Mouse (Mus musculus): ENCODE measurements around the gene Dip2b. TPM values are rescaled to one million over a fixed set of nuclear protein-coding genes. Genes with fewer than 3 reads are reported as not detected.

Gene Dip2b
- polyA plus RNA-seq, 1 experiment from 2014 or later, result 32.6 TPM

DNA sequence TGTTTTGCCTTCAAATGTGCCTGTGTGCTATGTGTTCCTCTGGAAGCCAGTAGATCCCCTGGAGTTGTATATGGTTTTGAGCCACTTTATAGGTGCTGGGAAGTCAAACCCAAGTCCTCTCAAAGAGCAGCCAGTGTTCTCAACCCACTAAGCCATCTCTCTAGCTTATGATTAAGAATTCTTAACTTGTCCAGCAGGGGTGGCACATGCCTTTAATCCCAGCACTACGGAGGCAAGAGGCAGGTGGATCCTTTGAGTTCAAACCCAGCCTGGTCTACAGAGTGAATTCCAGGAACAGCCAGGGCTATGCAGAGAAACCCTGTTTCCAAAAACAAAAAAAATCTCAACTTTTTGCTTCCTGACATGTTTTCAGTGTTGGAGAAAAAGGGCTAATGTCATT, 192.2 kb downstream of the Dip2b start:
- Histone ChIP-seq H3K4me3 (ENCODE audit: low read depth, low read length) (no peak overlapping the region), H3K9ac (replicated peaks; ENCODE audit: low read depth, low read length) (no peak overlapping the region), H3K4me2 (ENCODE audit: low read depth, low read length) (no peak overlapping the region), H3K9me3 (ENCODE audit: control insufficient read depth, low read length) (no peaks in the 10 kb centered on the region), H3K27me3 (ENCODE audit: control insufficient read depth, insufficient read depth, low read length) (no peaks in the 10 kb centered on the region), H3K27ac (ENCODE audit: low read depth, low read length) (no peak overlapping the region), H3K4me1 (ENCODE audit: control insufficient read depth, insufficient read depth, low read length) (peaks cover 13% of the 10 kb centered on the region), H3K36me3 (ENCODE audit: control insufficient read depth, insufficient read depth, low read length) (0 out of 2 replicates have a peak, but pooled peaks cover 1% of the 10 kb centered on the region)
- WGBS, result 82% methylated on average over 1 of the region's 1 CpGs
- no peak for ATAC-seq (ENCODE audit: low read depth)

DNA sequence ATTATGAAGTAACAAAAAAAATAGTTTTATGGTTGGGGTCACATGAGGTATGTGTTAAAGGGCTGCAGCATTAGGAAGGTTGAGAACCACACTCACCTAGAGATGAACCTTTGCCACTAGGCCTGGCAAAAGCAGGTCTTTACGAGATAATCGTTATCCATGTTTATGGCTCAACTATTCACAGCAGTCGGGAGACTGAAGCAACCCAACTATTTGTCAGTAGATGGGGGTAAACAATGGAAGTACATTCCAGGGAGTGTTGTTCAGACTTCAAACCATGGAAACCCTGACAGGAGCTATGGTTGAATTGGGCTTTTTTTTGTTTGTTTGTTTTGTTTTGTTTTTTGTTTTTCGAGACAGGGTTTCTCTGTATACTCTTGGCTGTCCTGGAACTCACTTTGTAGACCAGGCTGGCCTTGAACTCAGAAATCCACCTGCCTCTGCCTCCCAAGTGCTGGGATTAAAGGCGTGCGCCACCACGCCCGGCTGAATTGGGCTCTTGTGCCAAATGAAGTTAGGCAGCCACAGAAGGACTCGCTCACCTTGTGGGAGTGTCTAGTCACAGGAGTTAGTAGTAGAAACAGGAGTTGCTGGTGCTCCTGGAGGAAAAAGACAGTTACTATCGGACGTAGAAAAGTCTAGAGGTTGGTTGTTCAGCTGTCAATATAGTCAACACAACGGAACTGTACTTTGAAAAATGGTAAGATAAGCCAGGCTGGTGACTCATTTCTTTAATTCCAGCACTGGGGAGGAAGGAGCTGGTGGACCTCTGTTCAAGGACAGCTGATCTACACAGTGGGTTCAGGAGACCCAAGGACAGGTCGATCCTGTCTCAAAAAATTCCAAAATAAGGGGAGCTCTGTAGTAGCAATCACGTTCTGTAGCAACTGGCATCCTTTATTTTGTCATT, 193.4 kb downstream of the Dip2b start:
- H3K9ac ChIP-seq (replicated peaks; ENCODE audit: low read depth, low read length), result no peak overlapping the region
- WGBS, result 76% methylated on average over 14 of the region's 14 CpGs
- no peak overlapping the region for H3K27ac ChIP-seq (ENCODE audit: low read depth, low read length)
- no peak for ATAC-seq (ENCODE audit: low read depth)
- 0 out of 2 replicates have a peak, but pooled peaks cover 6% of the 10 kb centered on the region for H3K36me3 ChIP-seq (ENCODE audit: control insufficient read depth, insufficient read depth, low read length)
- H3K9me3 ChIP-seq (ENCODE audit: control insufficient read depth, low read length), result no peaks in the 10 kb centered on the region
- no peak overlapping the region for H3K4me2 ChIP-seq (ENCODE audit: low read depth, low read length)
- no peaks in the 10 kb centered on the region for H3K27me3 ChIP-seq (ENCODE audit: control insufficient read depth, insufficient read depth, low read length)
- H3K4me1 ChIP-seq (ENCODE audit: control insufficient read depth, insufficient read depth, low read length), result peaks cover 10% of the 10 kb centered on the region
- H3K4me3 ChIP-seq (ENCODE audit: low read depth, low read length), result no peak overlapping the region

DNA sequence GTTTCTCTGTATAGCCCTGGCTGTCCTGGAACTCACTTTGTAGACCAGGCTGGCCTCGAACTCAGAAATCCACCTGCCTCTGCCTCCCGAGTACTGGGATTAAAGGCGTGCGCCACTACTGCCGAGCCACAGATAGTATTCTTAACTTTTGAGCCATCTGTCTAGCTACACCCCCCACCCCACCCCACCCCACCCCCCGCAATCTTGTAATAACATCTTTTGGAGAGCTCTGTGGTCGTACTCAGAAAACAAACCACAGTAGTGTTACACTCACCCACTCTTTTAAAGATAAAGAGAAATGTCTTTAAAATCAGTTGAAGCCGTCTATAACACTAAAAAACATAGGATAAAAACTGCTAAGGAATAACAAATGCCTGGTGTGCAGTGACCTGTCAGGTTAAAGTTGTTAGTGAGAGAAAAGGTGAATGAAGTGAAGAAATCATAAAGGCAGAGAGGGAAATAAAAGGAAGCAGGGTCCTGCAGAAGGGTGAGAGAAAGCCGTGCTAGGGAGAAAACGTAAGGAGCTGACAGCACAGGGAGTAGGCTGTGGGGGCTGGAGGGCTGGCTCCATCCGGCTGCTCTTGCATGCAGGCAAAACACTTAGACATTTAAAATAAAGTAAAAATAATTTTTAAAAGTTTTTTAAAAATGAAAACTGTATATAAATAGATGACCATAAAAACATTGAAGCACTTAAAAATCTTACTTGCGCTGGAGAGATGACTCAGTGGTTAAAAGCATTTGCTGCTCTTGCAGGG, 196.9 kb downstream of the Dip2b start:
- Histone ChIP-seq H3K4me3 (ENCODE audit: low read depth, low read length) (no peak overlapping the region), H3K4me1 (ENCODE audit: control insufficient read depth, insufficient read depth, low read length) (no peaks in the 10 kb centered on the region), H3K36me3 (ENCODE audit: control insufficient read depth, insufficient read depth, low read length) (peaks cover 6% of the 10 kb centered on the region), H3K4me2 (ENCODE audit: low read depth, low read length) (no peak overlapping the region), H3K9me3 (ENCODE audit: control insufficient read depth, low read length) (no peaks in the 10 kb centered on the region), H3K27me3 (ENCODE audit: control insufficient read depth, insufficient read depth, low read length) (no peaks in the 10 kb centered on the region), H3K27ac (ENCODE audit: low read depth, low read length) (no peak overlapping the region), H3K9ac (replicated peaks; ENCODE audit: low read depth, low read length) (no peak overlapping the region)
- 93% methylated on average over 12 of the region's 12 CpGs for WGBS
- no peak for ATAC-seq (ENCODE audit: low read depth)

DNA sequence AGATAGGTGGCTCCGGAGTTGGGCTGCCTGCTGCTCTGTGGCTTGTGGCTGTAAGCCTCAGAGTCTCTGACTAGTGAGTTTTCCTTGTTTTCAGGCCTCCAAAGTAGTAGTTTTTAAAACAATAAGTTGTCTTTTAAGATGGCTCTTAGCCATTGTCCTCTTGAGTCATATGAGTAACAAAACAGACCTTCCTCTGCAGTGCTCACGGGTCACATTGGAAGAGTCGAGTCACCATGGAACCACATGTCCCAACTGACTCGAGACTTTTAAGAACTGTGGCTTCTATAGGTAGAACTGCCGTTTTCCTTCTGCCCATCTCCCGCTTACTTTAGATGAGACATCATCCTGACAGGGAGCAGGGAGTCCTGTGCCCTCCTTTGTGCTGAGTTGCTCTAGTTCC, 198.5 kb downstream of the Dip2b start:
- WGBS, result 93% methylated on average over 6 of the region's 6 CpGs
- Histone ChIP-seq H3K27me3 (ENCODE audit: control insufficient read depth, insufficient read depth, low read length) (no peaks in the 10 kb centered on the region), H3K4me3 (ENCODE audit: low read depth, low read length) (no peak overlapping the region), H3K9ac (replicated peaks; ENCODE audit: low read depth, low read length) (no peak overlapping the region), H3K9me3 (ENCODE audit: control insufficient read depth, low read length) (no peaks in the 10 kb centered on the region), H3K4me1 (ENCODE audit: control insufficient read depth, insufficient read depth, low read length) (no peaks in the 10 kb centered on the region), H3K27ac (ENCODE audit: low read depth, low read length) (no peak overlapping the region), H3K36me3 (ENCODE audit: control insufficient read depth, insufficient read depth, low read length) (peaks cover 6% of the 10 kb centered on the region), H3K4me2 (ENCODE audit: low read depth, low read length) (no peak overlapping the region)
- ATAC-seq (ENCODE audit: low read depth), result no peak

DNA sequence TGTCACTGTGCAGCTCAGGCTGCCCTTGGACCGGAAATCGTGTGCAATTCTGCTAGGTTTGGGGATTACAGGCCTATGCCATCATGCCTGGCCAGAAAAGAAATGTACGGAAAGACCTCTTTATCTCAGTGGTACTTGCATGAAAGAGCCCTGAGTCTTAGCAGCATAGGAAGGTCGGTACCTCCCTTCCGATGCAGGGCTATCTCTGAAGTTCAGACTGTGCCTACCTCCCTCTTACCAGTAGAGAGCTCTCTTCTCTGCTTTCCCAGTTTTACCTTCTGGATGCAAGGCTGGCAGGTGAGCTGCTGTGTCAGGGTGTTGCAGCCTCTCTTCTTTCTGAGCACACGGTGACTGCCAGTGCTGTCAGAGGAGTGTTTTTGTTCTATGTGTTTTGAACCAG, 203.3 kb downstream of the Dip2b start:
- no peaks in the 10 kb centered on the region for H3K4me1 ChIP-seq (ENCODE audit: control insufficient read depth, insufficient read depth, low read length)
- WGBS, result 96% methylated on average over 6 of the region's 6 CpGs
- H3K4me2 ChIP-seq (ENCODE audit: low read depth, low read length), result no peak overlapping the region
- no peaks in the 10 kb centered on the region for H3K9me3 ChIP-seq (ENCODE audit: control insufficient read depth, low read length)
- peaks cover 8% of the 10 kb centered on the region for H3K36me3 ChIP-seq (ENCODE audit: control insufficient read depth, insufficient read depth, low read length)
- H3K9ac ChIP-seq (replicated peaks; ENCODE audit: low read depth, low read length), result no peak overlapping the region
- no peak overlapping the region for H3K27ac ChIP-seq (ENCODE audit: low read depth, low read length)
- H3K4me3 ChIP-seq (ENCODE audit: low read depth, low read length), result no peak overlapping the region
- no peaks in the 10 kb centered on the region for H3K27me3 ChIP-seq (ENCODE audit: control insufficient read depth, insufficient read depth, low read length)
- ATAC-seq (ENCODE audit: low read depth), result no peak

DNA sequence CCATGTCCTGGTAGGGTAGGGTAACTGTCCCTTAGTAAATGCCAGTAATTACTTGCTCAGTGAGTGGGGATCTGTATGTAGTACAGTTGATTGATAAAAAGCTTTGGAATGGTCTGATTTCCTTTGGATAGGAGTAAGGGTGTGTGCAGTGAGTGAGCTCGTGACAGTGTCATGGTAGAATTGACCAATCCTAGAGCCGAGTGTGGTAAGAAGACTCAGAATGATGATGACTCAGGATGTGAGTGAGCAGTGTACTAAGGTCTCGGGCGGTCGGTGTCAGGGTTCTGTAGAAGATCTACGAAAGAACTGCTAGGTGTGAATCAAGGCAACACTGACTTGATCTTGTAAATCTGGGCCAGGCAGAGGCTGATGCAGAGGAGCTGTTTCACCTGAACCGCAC, 207.5 kb downstream of the Dip2b start:
- 98% methylated on average over 7 of the region's 7 CpGs for WGBS
- no peaks in the 10 kb centered on the region for H3K27me3 ChIP-seq (ENCODE audit: control insufficient read depth, insufficient read depth, low read length)
- peaks cover 15% of the 10 kb centered on the region; the same call in 1 of the 2 replicates for H3K36me3 ChIP-seq (ENCODE audit: control insufficient read depth, insufficient read depth, low read length)
- ATAC-seq (ENCODE audit: low read depth), result no peak
- H3K4me1 ChIP-seq (ENCODE audit: control insufficient read depth, insufficient read depth, low read length), result no peaks in the 10 kb centered on the region
- no peaks in the 10 kb centered on the region for H3K9me3 ChIP-seq (ENCODE audit: control insufficient read depth, low read length)
- H3K9ac ChIP-seq (replicated peaks; ENCODE audit: low read depth, low read length), result no peak overlapping the region
- no peak overlapping the region for H3K27ac ChIP-seq (ENCODE audit: low read depth, low read length)
- no peak overlapping the region for H3K4me3 ChIP-seq (ENCODE audit: low read depth, low read length)
- no peak overlapping the region for H3K4me2 ChIP-seq (ENCODE audit: low read depth, low read length)

DNA sequence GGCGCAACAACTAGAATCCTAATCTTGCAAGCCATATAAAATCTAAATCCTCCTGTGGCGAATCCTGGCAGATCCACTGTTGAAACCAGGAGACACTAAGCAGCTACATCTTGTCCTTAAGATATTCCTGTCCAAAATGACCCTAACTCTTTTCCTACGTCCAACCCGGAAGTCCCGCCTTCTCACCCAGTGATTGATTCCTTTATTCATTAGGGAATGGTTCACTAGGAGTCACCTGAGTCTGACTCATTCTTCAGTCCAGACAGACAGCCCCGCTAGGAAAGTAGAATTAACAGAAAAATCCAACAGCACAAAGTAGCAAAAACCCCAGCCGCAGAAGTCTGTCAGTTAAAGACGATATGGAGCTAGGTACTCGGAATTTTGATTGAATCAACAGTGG, 208.8 kb downstream of the Dip2b start:
- H3K27ac ChIP-seq (ENCODE audit: low read depth, low read length), result no peak overlapping the region
- H3K36me3 ChIP-seq (ENCODE audit: control insufficient read depth, insufficient read depth, low read length), result peaks cover 17% of the 10 kb centered on the region; the same call in 1 of the 2 replicates
- no peaks in the 10 kb centered on the region for H3K4me1 ChIP-seq (ENCODE audit: control insufficient read depth, insufficient read depth, low read length)
- no peak overlapping the region for H3K4me2 ChIP-seq (ENCODE audit: low read depth, low read length)
- no peaks in the 10 kb centered on the region for H3K27me3 ChIP-seq (ENCODE audit: control insufficient read depth, insufficient read depth, low read length)
- H3K9ac ChIP-seq (replicated peaks; ENCODE audit: low read depth, low read length), result no peak overlapping the region
- ATAC-seq (ENCODE audit: low read depth), result no peak
- no peak overlapping the region for H3K4me3 ChIP-seq (ENCODE audit: low read depth, low read length)
- H3K9me3 ChIP-seq (ENCODE audit: control insufficient read depth, low read length), result no peaks in the 10 kb centered on the region
- WGBS, result 96% methylated on average over 9 of the region's 9 CpGs

DNA sequence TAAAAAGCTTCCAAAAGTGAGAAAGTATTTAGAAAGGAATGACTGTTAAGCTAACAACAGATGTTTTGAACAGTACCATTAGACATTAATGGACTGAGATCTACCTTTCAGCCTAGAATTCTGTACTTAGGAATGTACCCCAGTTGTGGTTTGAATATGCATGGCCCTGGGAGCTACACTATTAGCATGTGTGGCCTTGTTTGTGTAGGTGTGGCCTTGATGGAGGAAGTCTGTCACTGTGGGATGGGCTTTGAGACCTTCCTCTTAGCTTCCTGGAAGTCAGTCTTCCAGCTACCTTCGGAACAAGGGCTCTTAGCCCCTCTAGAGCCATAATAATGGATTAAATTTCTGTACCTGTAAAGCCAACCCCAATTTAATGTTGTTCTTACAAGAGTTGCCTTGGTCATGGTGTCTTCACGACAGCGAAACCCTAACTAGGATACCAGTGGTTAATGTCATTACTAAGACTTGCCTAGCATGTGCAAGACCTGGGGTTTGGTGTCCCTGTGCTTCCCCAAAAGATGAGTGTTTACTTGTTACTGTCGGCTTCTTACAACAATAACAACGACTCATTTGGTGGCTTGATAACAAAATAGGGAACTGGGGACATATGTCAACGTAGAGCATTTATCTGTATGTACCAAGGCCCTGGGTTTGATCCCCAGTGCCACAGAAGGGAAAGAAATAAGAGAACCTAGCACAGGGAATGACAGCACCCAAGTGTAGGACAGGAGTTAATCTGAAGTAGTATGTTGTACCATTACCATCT, 210.4 kb downstream of the Dip2b start:
- Histone ChIP-seq H3K27ac (ENCODE audit: low read depth, low read length) (no peak overlapping the region), H3K36me3 (ENCODE audit: control insufficient read depth, insufficient read depth, low read length) (peaks cover 28% of the 10 kb centered on the region), H3K9me3 (ENCODE audit: control insufficient read depth, low read length) (no peaks in the 10 kb centered on the region), H3K4me2 (ENCODE audit: low read depth, low read length) (no peak overlapping the region), H3K9ac (replicated peaks; ENCODE audit: low read depth, low read length) (no peak overlapping the region), H3K4me1 (ENCODE audit: control insufficient read depth, insufficient read depth, low read length) (no peaks in the 10 kb centered on the region), H3K4me3 (ENCODE audit: low read depth, low read length) (no peak overlapping the region), H3K27me3 (ENCODE audit: control insufficient read depth, insufficient read depth, low read length) (no peaks in the 10 kb centered on the region)
- WGBS, result 98% methylated on average over 6 of the region's 6 CpGs
- no peak for ATAC-seq (ENCODE audit: low read depth)

All from neural tube, embryonic 14.5 days (tissue).